ENCODE assay signal across 9 mouse cellular contexts in the genomic region with DNA sequence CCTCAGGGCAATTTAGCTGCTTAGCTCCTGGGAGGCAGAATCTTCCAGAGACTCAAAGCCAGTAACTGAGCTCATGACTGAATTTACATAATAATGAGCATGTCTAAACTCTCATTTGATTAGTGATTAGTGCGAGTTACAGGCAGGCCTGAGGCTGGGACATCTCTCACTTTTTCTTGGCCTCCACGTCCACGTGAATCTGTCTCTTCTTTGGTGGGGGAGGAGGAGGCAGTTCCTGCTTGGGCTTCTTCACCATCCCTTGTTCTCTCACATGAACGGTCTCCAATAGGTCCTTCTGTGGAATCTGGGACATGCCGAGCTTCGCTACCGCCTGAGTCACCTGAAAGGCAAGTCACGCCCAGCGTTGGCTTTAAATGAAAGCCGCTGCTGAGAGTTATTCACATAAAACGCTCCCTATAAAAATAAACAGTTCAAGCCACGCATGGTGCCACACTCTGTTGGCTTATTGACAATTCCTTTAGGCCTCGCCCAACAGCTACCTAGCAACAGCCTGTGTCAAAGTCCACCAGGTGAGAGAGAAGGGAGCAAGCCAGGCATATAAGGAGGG.
DNase-seq lines count a peak whose midpoint lies in the region; ATAC-seq and TF ChIP-seq lines count a peak whose summit lies in the region.
"Had no signal": no experiment of that assay in that cellular context is flagged by ENCODE, and none has a peak within 500 bp of the region (broad histone marks: within the 10 kb centered on the region; RNA-seq: fewer than 3 reads in every experiment).

No protein-coding gene starts in this region.

- H3K4me3 ChIP-seq in liver, postnatal 0 days (ENCODE audit: low read depth, low read length) = no peak overlapping the region
- H3K4me3 ChIP-seq in liver, embryonic 12.5 days = no peak overlapping the region
- no peak overlapping the region for H3K4me3 ChIP-seq in hindbrain, embryonic 13.5 days
- H3K4me3 ChIP-seq in lung, adult 2 months (replicated peaks; ENCODE audit: extremely low read depth, low read depth, low read length) = no peak overlapping the region
- H3K4me3 ChIP-seq in stomach, embryonic 16.5 days (replicated peaks; ENCODE audit: low read length) = no peak overlapping the region

- H3K9ac ChIP-seq in liver, postnatal 0 days (replicated peaks) = no peak overlapping the region
- H3K9ac ChIP-seq in liver, embryonic 12.5 days = no peak overlapping the region
- H3K9ac ChIP-seq in hindbrain, embryonic 13.5 days = no peak overlapping the region
- H3K9ac ChIP-seq in stomach, embryonic 16.5 days (ENCODE audit: low read length) = no peak overlapping the region

- TF ChIP-seq POLR2A in lung, adult 2 months (IDR thresholded peaks at IDR 0.05; ENCODE audit: borderline replicate concordance, extremely low read depth, low read depth, low read length) = no peak

- no peak overlapping the region for H3K27ac ChIP-seq in liver, postnatal 0 days (ENCODE audit: low read depth)
- H3K27ac ChIP-seq in liver, embryonic 12.5 days = no peak overlapping the region
- peak overlapping the region; percentile 81 for H3K27ac ChIP-seq in hindbrain, embryonic 13.5 days
- H3K27ac ChIP-seq in stomach, embryonic 16.5 days (ENCODE audit: low read length) = peak overlapping the region; percentile 59

- H3K4me2 ChIP-seq in liver, postnatal 0 days (ENCODE audit: low read depth, low read length) = no peak overlapping the region
- H3K4me2 ChIP-seq in liver, embryonic 12.5 days = no peak overlapping the region
- no peak overlapping the region for H3K4me2 ChIP-seq in hindbrain, embryonic 13.5 days
- H3K4me2 ChIP-seq in stomach, embryonic 16.5 days (ENCODE audit: low read depth, low read length) = peak overlapping the region; percentile 3; the same call in 1 of the 2 replicates

- no peaks in the 10 kb centered on the region; the same call in 1 of the 2 replicates for H3K36me3 ChIP-seq in liver, postnatal 0 days (replicated peaks; ENCODE audit: insufficient read depth, low read length)
- H3K36me3 ChIP-seq in liver, embryonic 12.5 days = peaks cover 6% of the 10 kb centered on the region; the same call in 1 of the 2 replicates
- H3K36me3 ChIP-seq in hindbrain, embryonic 13.5 days = no peaks in the 10 kb centered on the region
- H3K36me3 ChIP-seq in stomach, embryonic 16.5 days (ENCODE audit: control insufficient read depth, insufficient read depth, low read length) = peaks cover 6% of the 10 kb centered on the region

- no peaks in the 10 kb centered on the region for H3K9me3 ChIP-seq in liver, postnatal 0 days (ENCODE audit: low read length)
- H3K9me3 ChIP-seq in liver, embryonic 12.5 days (replicated peaks) = no peaks in the 10 kb centered on the region
- H3K9me3 ChIP-seq in hindbrain, embryonic 13.5 days = no peaks in the 10 kb centered on the region
- H3K9me3 ChIP-seq in stomach, embryonic 16.5 days (replicated peaks; ENCODE audit: control insufficient read depth, low read length) = no peaks in the 10 kb centered on the region
- H3K9me3 ChIP-seq: G1E had no signal

- TF ChIP-seq CTCF in liver, postnatal 0 days (IDR thresholded peaks at IDR 0.05; ENCODE audit: low read depth) = no peak
- TF ChIP-seq CTCF in lung, adult 2 months (IDR thresholded peaks at IDR 0.05; ENCODE audit: insufficient read depth, low read length) = no peak

- 74% methylated on average over 13 of the region's 13 CpGs for WGBS in liver, postnatal 0 days (ENCODE audit: insufficient replicate concordance)
- 78% methylated on average over 13 of the region's 13 CpGs for WGBS in liver, embryonic 12.5 days (ENCODE audit: insufficient replicate concordance)
- 39% methylated on average over 13 of the region's 13 CpGs for WGBS in hindbrain, embryonic 13.5 days
- 65% methylated on average over 13 of the region's 13 CpGs for WGBS in lung, adult 2 months
- WGBS in stomach, embryonic 16.5 days = 53% methylated on average over 13 of the region's 13 CpGs

- DNase-seq in liver, postnatal 0 days = no peak
- peak; percentile 42 for DNase-seq in lung, adult 2 months
- DNase-seq in layer of hippocampus, adult 8-10 months (ENCODE audit: low spot score in 2 of 2) = no peak
- DNase-seq in layer of hippocampus, adult 11-12 months (ENCODE audit: low spot score) = no peak
- DNase-seq in gastrocnemius, postnatal 4 days (ENCODE audit: low spot score in 2 of 2) = no peak

- no peaks in the 10 kb centered on the region for H3K27me3 ChIP-seq in liver, postnatal 0 days (ENCODE audit: insufficient read depth, low read length)
- H3K27me3 ChIP-seq in liver, embryonic 12.5 days (replicated peaks) = no peaks in the 10 kb centered on the region
- no peaks in the 10 kb centered on the region for H3K27me3 ChIP-seq in hindbrain, embryonic 13.5 days
- no peaks in the 10 kb centered on the region for H3K27me3 ChIP-seq in stomach, embryonic 16.5 days (ENCODE audit: control insufficient read depth, insufficient read depth, low read length)

- peak; percentile 72 for ATAC-seq in liver, postnatal 0 days
- ATAC-seq in liver, embryonic 12.5 days = no peak
- peak; percentile 64 for ATAC-seq in hindbrain, embryonic 13.5 days (ENCODE audit: low FRiP score)
- peak; percentile 95 for ATAC-seq in stomach, embryonic 16.5 days (ENCODE audit: insufficient read depth, low FRiP score)

- H3K4me1 ChIP-seq in liver, postnatal 0 days (ENCODE audit: insufficient read depth) = peaks cover 4% of the 10 kb centered on the region; the same call in 1 of the 2 replicates
- peaks cover 19% of the 10 kb centered on the region for H3K4me1 ChIP-seq in liver, embryonic 12.5 days
- peaks cover 30% of the 10 kb centered on the region for H3K4me1 ChIP-seq in hindbrain, embryonic 13.5 days (replicated peaks)
- H3K4me1 ChIP-seq in lung, adult 2 months (ENCODE audit: control insufficient read depth, insufficient read depth, low read length) = no peaks in the 10 kb centered on the region; the same call in 1 of the 2 replicates
- H3K4me1 ChIP-seq in stomach, embryonic 16.5 days (ENCODE audit: control insufficient read depth, insufficient read depth, low read length) = peaks cover 8% of the 10 kb centered on the region; the same call in 1 of the 2 replicates

- TF ChIP-seq EP300 in liver, postnatal 0 days (IDR thresholded peaks at IDR 0.05; ENCODE audit: low read depth) = no peak

Comparison
In these comparisons a context has a peak if more than half of its experiments do, and no peak if none do; other contexts are left out.
1. H3K27ac ChIP-seq: peak in hindbrain, embryonic 13.5 days (single experiment) and stomach, embryonic 16.5 days (single experiment); none in liver, postnatal 0 days (single experiment) and liver, embryonic 12.5 days (single experiment).